Mouse (Mus musculus) hindbrain, embryonic 15.5 days (tissue): ENCODE data around the gene Olfr1394. TPM values are rescaled to one million over a fixed set of nuclear protein-coding genes. Genes with fewer than 3 reads are reported as not detected.
A peak's percentile ranks its signal among the peaks of the same experiment; 100 is the strongest.
"Not testable (repeated sequence)": the region's sequence is repeated elsewhere in the genome, so short reads cannot be mapped to it uniquely, and the experiment has no call there.

Source experiments
- ATAC-seq: fragments of 200-750 bp; cut with Nextera tagmentation; 2 replicates; pipeline ENCODE4 v1.8.0; 2017; ENCODE audit warnings: low read depth, moderate number of reproducible peaks, moderate TSS enrichment; ENCODE audit not compliant: low FRiP score
- H3K27ac ChIP-seq: fragments of 300-500 bp; sonication (generic); replicated peaks from 2 replicates; pipeline ENCODE4 v1.5.1; 2015; ENCODE audit warnings: mild to moderate bottlenecking, inconsistent platforms
- H3K27me3 ChIP-seq: fragments of 300-500 bp; sonication (generic); 2 replicates; pipeline ENCODE4 v1.6.1; 2015; ENCODE audit warnings: control low read depth, inconsistent platforms
- H3K36me3 ChIP-seq: fragments of 300-500 bp; sonication (generic); 2 replicates; pipeline ENCODE4 v1.6.1; 2015; ENCODE audit warnings: control low read depth, inconsistent platforms
- H3K4me1 ChIP-seq: fragments of 300-500 bp; sonication (generic); replicated peaks from 2 replicates; pipeline ENCODE4 v1.6.1; 2015; ENCODE audit warnings: control low read depth, inconsistent platforms
- H3K4me2 ChIP-seq: fragments of 300-500 bp; sonication (generic); 2 replicates; pipeline ENCODE4 v1.6.1; 2015; ENCODE audit warnings: moderate library complexity, mild to moderate bottlenecking, inconsistent platforms
- H3K4me3 ChIP-seq: fragments of 300-500 bp; sonication (generic); 2 replicates; pipeline ENCODE4 v1.5.1; 2015; ENCODE audit warnings: mild to moderate bottlenecking, inconsistent platforms
- H3K9ac ChIP-seq: fragments of 300-500 bp; sonication (generic); 2 replicates; pipeline ENCODE4 v1.6.1; 2015; ENCODE audit warnings: inconsistent platforms
- H3K9me3 ChIP-seq: fragments of 300-500 bp; sonication (generic); 2 replicates; pipeline ENCODE4 v1.6.1; 2016; ENCODE audit warnings: control low read depth, inconsistent platforms
- WGBS: fragments of 180-500 bp; shearing (Covaris S2); methylation state at CpG from one replicate; pipeline ENCODE4 v1.1.7; 2015; 5-methylcytosine and 5-hydroxymethylcytosine counted together
- polyA plus RNA-seq: library from polyadenylated mRNA; unstranded; fragments of >200 nt; fragmentation: Nextera tagmentation; extraction: Ambion mirVana; gene quantifications from 2 replicates; pipeline ENCODE4 v1.2.1, GENCODE M21; 2015

Olfr1394 gene
- polyA plus RNA-seq, 1 experiment from 2014 or later = not detected

DNA sequence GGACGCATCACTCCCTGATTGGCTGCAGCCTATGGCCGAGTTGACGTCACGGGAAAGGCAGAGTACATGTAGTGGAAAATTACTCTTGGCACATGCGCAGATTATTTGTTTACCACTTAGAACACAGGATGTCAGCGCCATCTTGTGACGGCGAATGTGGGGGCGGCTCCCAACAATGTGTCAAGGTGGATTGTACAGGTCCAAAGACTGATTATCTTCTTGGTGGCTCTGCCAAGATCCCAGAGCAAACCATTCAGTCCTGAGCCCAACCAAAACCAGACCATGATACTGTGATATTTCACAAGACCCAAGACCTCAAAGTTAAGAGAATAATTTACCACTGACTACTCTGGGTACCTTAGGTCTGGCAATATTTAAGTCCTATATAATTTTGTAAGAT is 40.6 kb downstream of the Olfr1394 start:
- H3K36me3 ChIP-seq, H3K27ac ChIP-seq, H3K9me3 ChIP-seq, H3K27me3 ChIP-seq, H3K4me2 ChIP-seq, H3K4me1 ChIP-seq, H3K4me3 ChIP-seq, H3K9ac ChIP-seq, ATAC-seq: not testable (repeated sequence)
- WGBS = 97% methylated on average over 9 of the region's 9 CpGs

DNA sequence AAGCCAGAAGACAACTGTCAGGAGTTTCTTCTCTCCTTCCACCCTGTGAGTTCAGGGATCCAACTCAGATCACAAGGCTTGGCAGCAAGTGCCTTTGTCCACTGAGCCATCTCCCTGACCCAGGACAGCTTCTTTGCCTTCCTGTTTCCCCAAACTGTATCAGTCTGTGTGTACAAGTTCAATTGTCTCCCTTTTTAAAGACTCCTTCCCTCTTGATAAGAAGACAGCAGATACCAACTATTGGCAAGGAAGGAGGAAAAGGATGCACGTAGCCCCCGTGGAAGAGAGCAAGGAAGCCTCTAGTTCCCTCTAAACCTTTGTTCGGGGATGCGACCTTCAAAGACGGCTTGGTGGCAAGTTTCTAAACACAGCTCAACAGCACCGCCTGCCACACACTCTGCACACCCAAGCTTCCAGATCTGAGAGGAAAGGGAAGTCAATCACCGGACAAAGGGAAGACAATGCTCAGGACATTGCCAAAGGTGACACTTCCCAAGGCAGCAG is 41.7 kb downstream of the Olfr1394 start:
- no peak overlapping the region for H3K27ac ChIP-seq
- no peaks in the 10 kb centered on the region for H3K9me3 ChIP-seq
- 85% methylated on average over 7 of the region's 7 CpGs for WGBS
- no peaks in the 10 kb centered on the region for H3K4me1 ChIP-seq
- no peak overlapping the region for H3K4me3 ChIP-seq
- no peak for ATAC-seq
- no peaks in the 10 kb centered on the region for H3K27me3 ChIP-seq
- H3K9ac ChIP-seq = no peak overlapping the region
- no peaks in the 10 kb centered on the region for H3K36me3 ChIP-seq
- H3K4me2 ChIP-seq = no peak overlapping the region

DNA sequence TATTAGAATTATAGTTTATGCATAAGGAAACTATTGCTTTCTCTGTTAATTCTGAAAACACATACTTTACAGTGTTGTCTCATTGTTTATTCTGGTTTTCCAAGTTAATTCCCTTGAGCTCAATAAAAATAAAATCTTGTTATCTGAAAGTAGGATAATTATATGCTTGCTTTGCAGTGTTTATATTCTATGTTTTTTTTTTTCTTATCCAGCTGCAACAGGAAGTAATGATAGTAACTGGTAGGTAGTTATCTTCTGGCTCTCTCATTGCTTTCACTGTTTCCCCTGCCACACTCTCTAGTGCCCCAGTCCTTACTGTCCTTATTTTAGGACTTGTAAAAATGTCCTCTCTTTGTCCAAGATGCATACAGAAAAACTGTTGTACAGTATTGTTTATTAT is 46.5 kb downstream of the Olfr1394 start:
- Histone ChIP-seq H3K9me3 (no peaks in the 10 kb centered on the region), H3K4me2 (no peak overlapping the region), H3K27me3 (no peaks in the 10 kb centered on the region), H3K4me3 (no peak overlapping the region), H3K27ac (no peak overlapping the region), H3K9ac (no peak overlapping the region), H3K4me1 (peaks cover 22% of the 10 kb centered on the region), H3K36me3 (no peaks in the 10 kb centered on the region)
- ATAC-seq = no peak

DNA sequence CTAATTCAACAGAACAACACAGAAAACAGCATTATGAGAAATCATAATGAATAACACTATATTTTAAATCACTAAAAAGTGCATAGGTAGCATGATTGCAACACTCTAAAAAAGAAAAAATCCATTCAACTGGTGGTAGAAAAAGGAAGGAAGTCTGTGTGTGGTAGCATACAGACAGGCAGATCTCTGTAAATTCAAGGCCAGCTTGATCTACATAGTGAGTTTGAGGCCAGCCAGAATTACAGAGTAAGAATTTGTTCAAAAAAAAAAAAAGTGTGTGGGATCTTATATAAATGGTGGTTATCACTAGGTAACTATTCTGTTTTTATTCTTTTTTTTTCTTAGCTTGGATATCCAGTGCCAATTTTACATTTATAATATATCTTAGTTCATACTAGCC is 47.0 kb downstream of the Olfr1394 start:
- H3K4me1 ChIP-seq = peaks cover 22% of the 10 kb centered on the region
- ATAC-seq = no peak
- H3K27me3 ChIP-seq = no peaks in the 10 kb centered on the region
- H3K9ac ChIP-seq = no peak overlapping the region
- H3K4me2 ChIP-seq = no peak overlapping the region
- no peaks in the 10 kb centered on the region for H3K9me3 ChIP-seq
- no peak overlapping the region for H3K4me3 ChIP-seq
- no peak overlapping the region for H3K27ac ChIP-seq
- no peaks in the 10 kb centered on the region for H3K36me3 ChIP-seq

GRCm38 (mm10) chr11:49202071-49202470 is 47.9 kb downstream of the Olfr1394 start:
- Histone ChIP-seq H3K4me3 (peak overlapping the region; percentile 97), H3K27ac (no peak overlapping the region), H3K27me3 (no peaks in the 10 kb centered on the region), H3K9ac (peak overlapping the region; percentile 100; the same call in 1 of the 2 replicates), H3K36me3 (0 out of 2 replicates have a peak, but pooled peaks cover 2% of the 10 kb centered on the region), H3K4me1 (peaks cover 22% of the 10 kb centered on the region), H3K4me2 (peak overlapping the region; percentile 89), H3K9me3 (no peaks in the 10 kb centered on the region)
- ATAC-seq = no peak
- 69% methylated on average over 2 of the region's 2 CpGs for WGBS

- no peaks in the 10 kb centered on the region for H3K27me3 ChIP-seq
- H3K4me2 ChIP-seq = peak overlapping the region; percentile 89
- 4% methylated on average over 10 of the region's 10 CpGs for WGBS
- H3K9ac ChIP-seq = peak overlapping the region; percentile 100
- H3K9me3 ChIP-seq = no peaks in the 10 kb centered on the region
- 0 out of 2 replicates have a peak, but pooled peaks cover 2% of the 10 kb centered on the region for H3K36me3 ChIP-seq
- peak; percentile 42 for ATAC-seq
- H3K4me1 ChIP-seq = peaks cover 22% of the 10 kb centered on the region
- peak overlapping the region; percentile 97 for H3K27ac ChIP-seq
- H3K4me3 ChIP-seq = peak overlapping the region; percentile 97
Measured at GRCm38 (mm10) chr11:49202523-49203061, 48.4 kb downstream of the Olfr1394 start.

DNA sequence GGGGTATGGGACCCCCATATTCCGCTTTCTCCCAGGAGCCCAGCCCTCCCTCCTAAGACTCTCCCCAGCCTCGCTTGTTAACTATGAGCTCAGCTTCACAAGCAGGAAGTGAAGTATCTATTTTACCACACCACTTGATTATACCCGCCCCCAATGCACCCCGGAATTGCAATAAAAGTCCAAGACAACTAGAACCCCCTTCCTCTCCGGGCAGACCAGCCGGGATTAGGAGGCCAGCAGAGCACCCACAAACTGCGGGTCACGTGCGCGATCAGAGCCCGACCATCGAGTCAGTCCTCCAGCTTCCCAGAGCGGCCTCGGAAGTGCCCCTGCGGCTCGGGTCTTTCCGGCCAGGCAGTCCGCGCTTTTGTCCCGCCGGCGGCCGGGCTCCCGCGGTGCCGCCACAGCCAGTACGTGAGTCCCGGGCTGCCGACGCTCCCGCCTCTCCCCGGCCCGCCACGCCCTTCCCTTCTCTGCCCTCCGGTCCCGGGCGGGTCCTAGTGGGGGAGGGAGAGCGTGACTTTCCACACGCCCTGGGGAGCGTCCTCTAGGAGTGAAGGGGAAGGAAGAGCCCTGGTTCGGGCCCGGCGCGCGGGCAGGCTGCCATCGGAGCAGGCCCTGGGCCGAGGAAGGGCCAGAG is 49.1 kb downstream of the Olfr1394 start, which contains the start of gene Zfp62:
Gene Zfp62 (plus strand): TSS at position 164 of the 640 bp plus-strand sequence.
- Histone ChIP-seq H3K4me2 (peak within 1 kb of the TSS; percentile 89), H3K27me3 (no peaks in the 10 kb centered on the region), H3K4me3 (peak within 1 kb of the TSS; percentile 97), H3K4me1 (peaks cover 22% of the 10 kb centered on the region), H3K36me3 (0 out of 2 replicates have a peak, but pooled peaks cover 2% of the 10 kb centered on the region), H3K9me3 (no peaks in the 10 kb centered on the region), H3K9ac (peak within 1 kb of the TSS; percentile 100), H3K27ac (peak within 1 kb of the TSS; percentile 97)
- WGBS = under 1% methylated on average over 46 of the region's 47 CpGs
- peak; percentile 92 for ATAC-seq

- Histone ChIP-seq H3K9ac (peak overlapping the region; percentile 100), H3K4me2 (peak overlapping the region; percentile 89), H3K27ac (peak overlapping the region; percentile 97), H3K4me1 (peaks cover 22% of the 10 kb centered on the region), H3K36me3 (0 out of 2 replicates have a peak, but pooled peaks cover 2% of the 10 kb centered on the region), H3K4me3 (peak overlapping the region; percentile 97), H3K9me3 (no peaks in the 10 kb centered on the region), H3K27me3 (no peaks in the 10 kb centered on the region)
- peak; percentile 76 for ATAC-seq
- WGBS = 0% methylated on average over 24 of the region's 24 CpGs
Measured at GRCm38 (mm10) chr11:49203771-49204497, 49.8 kb downstream of the Olfr1394 start.

- WGBS = 87% methylated on average over 6 of the region's 6 CpGs
- H3K27me3 ChIP-seq = no peaks in the 10 kb centered on the region
- ATAC-seq = no peak
- no peaks in the 10 kb centered on the region for H3K9me3 ChIP-seq
- H3K9ac ChIP-seq = 0 out of 2 replicates have a peak overlapping the region, but pooled peaks have one; percentile 13
- H3K4me2 ChIP-seq = peak overlapping the region; percentile 89
- 0 out of 2 replicates have a peak, but pooled peaks cover 2% of the 10 kb centered on the region for H3K36me3 ChIP-seq
- H3K4me1 ChIP-seq = peaks cover 22% of the 10 kb centered on the region
- H3K4me3 ChIP-seq = 0 out of 2 replicates have a peak overlapping the region, but pooled peaks have one; percentile 97
- no peak overlapping the region for H3K27ac ChIP-seq
Measured at GRCm38 (mm10) chr11:49205080-49205590, 51.0 kb downstream of the Olfr1394 start.

DNA sequence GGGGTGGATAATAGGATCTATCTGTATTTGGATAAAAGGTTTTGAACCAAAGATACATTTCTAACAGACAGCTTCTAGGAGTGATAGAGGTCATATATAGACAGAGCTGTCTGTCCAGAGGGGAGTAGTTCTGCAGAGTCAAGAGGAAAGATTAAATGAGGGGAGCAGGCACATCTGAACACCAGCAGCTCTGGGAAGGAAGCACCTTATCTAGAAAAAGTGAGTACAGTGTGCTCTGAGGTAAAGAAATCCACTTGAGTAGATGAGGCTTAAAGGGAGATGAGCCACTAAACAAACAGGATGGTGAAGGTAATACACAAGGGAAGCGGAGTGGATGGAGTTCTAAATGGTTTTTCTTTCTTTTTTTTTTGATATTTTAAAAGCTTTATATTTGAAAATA is 53.3 kb downstream of the Olfr1394 start:
- Histone ChIP-seq H3K4me3 (no peak overlapping the region), H3K36me3 (0 out of 2 replicates have a peak, but pooled peaks cover 2% of the 10 kb centered on the region), H3K9ac (no peak overlapping the region), H3K27me3 (no peaks in the 10 kb centered on the region), H3K4me2 (no peak overlapping the region), H3K4me1 (peaks cover 16% of the 10 kb centered on the region), H3K27ac (no peak overlapping the region), H3K9me3 (no peaks in the 10 kb centered on the region)
- no peak for ATAC-seq
- WGBS = 100% methylated on average over 1 of the region's 1 CpGs
